Mouse (Mus musculus) heart, postnatal 36 days (tissue): ENCODE measurements around the gene Opa3. TPM values are rescaled to one million over a fixed set of nuclear protein-coding genes. Genes with fewer than 3 reads are reported as not detected.

Experiments
- DNase-seq, 2 experiments: peaks; one replicate each; pipeline ENCODE4 v3.0.0; 2021 to 2022
- intact Hi-C: fragments of 180-260 bp; cut with DNase I; formaldehyde crosslinking; loops from one replicate; pipeline ENCODE4 v1.15.1; 2025
- total RNA-seq, 2 experiments: library from RNA; stranded (reverse); gene quantifications; 2 replicates each; pipeline ENCODE4 v1.2.3; 2021

Gene Opa3
- total RNA-seq, 2 experiments from 2014 or later = 53.9 to 62.9 TPM

DNA sequence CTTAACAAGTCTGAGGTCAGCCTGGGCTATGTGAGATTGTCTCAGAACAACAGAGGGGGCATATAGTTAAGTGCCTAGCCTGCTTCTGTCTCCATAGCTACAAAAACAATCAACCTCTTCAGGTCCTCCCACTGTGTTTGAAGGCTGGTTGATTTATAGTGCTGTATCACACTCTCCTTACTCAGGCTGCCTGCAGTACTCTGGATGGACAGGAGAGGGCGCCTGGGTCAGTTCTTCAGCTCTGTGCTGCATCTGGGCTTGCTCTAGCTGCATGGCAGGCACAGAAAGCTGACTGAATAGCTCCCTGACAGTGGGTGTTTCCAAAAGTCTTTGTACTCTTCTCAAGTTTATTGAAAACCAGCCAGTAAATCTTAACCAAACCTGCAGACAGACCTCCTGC, 11.3 kb downstream of the Opa3 start:
- DNase-seq = peak; percentile 89 to 96
- intact Hi-C loops = loop anchor here (1.0 to 5.0 kb wide), 3 partner anchors 44 to 118 kb away; partner anchors contain the start of genes Cd3eap and Ppp1r13l

DNA sequence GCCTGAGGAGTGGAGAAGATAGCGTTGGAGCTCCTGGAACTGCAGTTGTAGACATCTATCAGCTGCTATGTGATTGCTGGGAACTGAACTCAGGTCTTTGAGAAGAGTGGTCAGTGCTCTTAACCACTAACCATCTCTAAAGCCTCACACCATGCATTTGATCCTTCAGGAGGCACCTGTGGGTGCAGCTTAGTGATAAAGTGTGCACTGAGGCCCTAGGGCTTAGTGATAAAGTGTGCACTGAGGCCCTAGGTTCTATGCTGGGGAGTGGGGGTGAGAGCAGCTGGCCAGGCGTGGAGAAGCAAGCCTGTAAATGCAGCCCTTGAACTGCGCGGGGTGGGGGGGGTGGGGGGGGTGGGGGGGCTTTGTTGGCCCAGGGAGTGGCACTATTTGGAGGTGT, 11.9 kb downstream of the Opa3 start:
- no peak for DNase-seq
- intact Hi-C loops = loop anchor here (1.0 to 5.0 kb wide), 4 partner anchors 17 to 117 kb away; partner anchors contain the start of genes Cd3eap and Ppp1r13l

DNA sequence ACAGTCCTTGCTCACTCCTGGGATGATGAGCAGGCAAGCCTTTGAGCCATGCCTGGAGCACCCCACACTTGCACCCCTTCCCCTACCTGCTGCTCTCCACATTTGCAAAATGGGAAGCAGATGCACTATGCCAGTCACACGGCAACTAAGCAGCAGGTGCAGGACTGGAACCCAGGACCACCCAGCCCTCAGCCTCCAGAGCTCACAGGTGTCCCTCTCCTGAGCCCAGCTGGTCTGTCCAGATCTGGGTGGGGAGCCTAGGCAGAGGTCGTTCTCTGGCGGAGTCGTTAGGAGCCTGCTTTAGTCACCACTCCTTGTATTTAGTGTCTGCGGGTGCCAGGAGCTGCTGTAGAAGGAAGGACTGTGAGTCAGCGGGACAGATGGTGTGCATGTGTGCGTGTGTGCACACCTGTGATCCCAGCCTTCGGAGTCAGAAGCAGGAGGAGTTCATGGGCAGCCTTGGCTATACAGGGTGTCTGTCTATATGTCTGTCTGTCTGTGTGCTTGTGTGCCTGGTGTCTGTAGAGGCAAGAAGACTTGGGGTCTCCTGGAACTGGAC, 12.8 kb downstream of the Opa3 start:
- DNase-seq = no peak
- intact Hi-C loops = loop anchor here (2.0 kb wide), 1 partner anchor 16 kb away; no protein-coding TSS in a partner anchor

DNA sequence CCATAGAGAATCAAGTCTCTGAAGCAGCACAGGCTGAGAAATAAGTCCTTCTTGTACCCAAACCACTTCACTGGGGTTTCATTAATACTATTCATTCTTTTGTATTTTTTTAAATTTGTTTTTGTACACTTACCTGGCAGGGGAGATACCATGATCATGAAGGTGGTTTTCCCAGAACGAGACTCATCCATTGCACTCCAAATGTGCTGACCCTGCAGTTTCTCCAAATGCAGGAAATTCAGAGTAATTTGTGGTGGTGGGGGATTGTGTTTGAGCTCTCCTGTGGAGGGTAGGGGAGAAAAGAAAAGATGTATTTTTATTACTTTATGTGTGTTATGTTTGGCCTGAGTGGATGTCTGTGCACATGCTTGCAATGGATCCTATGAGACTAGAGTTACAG, 13.9 kb downstream of the Opa3 start:
- DNase-seq = no peak
- intact Hi-C loops = no loop called here

DNA sequence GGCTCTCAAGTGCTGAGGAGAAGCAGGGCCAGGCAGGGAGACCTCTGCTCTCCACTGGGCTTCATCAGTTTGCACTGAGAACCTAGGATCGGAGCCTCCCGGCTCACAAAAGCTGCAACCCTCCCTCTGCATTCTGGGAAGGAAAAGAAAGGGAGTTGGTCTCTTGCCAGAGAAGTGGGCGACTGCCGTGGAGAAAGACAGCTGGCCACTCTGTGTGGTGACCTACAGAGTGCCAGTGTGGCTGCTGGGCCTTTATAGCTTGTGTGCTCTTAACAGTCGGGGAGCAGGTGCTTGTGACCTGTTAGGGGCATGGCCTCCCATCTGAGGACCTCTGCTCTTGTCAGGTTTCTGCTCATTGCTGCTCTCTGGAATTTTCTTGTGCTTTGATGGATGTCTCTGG, 15.7 kb downstream of the Opa3 start:
- DNase-seq = no peak
- intact Hi-C loops = no loop called here

DNA sequence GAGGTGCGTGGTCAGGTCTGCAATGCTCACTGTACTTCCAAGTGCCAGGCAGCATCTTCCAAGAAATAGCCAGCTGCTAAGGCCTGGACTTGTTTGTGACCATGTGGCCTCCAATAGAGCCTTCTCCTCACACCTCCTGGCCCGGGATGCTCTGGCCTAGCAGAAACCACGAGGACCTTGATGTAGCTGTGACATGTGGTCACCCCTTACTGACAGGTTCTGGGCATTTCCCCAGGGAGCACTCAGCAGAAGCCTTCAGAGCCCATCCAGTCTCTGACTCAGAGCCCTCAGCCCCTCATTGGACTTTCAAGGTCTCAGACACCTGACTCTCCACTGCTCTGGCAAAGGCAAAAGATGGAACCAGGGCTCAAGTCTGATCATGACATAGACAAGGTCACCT, 16.9 kb downstream of the Opa3 start:
- no peak for DNase-seq
- intact Hi-C loops = no loop called here

DNA sequence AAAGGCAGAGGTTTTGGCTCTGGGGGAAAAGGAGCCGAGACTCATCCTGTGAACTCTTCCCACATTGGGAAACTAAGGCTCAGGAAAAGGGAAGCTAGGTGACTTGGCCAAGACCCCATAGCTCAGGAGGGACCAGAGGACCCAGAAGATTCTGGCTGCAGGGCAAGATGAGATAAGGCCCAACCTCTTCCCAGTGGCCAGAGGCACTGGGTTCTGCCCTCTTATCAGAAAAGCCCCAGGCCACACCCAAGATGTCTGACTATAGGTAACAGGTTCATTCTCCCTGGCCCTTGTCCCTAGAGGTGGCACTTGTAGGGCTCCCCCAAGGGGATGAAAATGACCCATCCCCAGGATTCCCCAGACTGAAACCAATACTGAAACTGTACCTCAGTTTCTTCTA, 18.7 kb downstream of the Opa3 start:
- intact Hi-C loops = no loop called here
- DNase-seq = no peak

DNA sequence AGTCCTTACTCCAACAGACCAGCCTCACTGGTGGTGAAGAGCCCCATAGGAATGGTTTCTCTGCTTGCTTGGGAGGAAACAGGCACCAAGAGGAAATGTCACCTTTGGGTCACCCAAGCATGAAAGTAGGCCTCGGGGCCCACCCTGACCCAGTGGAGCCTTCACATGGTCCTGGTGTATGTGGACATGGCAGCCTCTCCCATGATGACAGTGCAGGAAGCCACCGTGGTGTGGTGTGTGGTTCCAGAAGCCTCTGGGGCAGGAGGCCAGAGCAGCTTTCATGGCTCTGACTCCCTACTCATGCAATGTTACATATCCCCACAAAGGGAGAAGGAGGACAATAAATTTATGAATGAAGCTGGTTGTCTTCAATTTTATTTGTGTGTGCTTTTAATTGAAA, 19.4 kb downstream of the Opa3 start:
- no peak for DNase-seq
- intact Hi-C loops = no loop called here

DNA sequence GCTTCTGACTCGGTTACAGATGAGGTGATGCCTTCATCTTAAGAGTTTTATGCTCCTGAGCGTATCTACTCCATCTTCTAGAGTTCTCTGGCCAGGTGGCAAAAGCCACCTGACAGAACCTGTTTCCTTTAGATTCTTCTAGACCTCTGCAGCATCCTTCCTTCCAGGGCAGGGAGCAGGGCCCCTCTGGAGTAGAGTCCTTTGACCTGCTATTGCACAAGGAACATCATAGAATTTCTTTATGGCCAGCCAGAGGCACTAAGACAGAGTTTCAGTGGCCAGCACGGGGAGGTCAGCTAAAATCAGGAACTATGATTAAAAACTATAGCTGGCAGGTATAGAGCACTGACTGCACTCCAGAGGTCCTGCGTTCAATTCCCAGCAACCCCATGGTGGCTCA, 23.9 kb downstream of the Opa3 start:
- DNase-seq = no peak
- intact Hi-C loops = no loop called here

DNA sequence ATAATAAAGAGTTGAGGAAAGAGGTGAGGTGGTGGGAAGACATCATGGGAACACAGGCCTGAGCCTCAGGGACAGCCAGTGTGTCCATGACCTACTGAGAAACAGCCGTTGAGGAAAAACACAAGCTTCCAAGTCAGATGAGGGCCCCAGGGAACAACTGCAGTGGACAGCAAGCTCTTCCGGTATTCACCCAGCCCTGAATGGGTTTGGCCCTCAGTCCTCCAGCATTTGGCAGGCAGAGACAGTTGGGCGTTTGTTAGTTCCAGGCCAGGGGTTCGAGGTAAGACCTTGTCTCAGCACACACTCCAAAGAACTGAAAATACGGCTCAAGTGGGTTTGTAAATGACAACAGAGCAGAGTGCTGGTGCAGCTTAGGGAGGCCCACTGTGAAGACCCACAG, 25.3 kb downstream of the Opa3 start:
- no peak for DNase-seq
- intact Hi-C loops = no loop called here

DNA sequence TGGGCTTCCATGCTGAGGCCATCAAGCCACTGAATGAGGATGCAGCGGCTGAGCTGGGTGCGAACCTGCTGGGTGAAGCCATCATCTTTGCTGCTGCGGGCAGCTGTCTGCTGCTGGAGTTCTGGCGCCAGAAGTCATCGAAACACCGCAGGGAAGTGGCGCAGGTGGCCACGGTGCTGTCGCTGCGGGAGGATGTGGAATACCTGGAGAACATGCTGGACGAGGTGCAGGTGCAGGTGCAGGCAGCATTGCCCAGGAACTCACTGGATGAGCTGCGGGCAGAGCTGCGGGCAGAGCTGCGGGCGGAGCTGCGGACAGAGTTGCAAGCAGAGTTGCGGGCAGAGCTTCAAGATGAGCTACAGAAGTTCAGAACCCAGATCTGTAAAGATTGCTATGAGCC, 27.3 kb downstream of the Opa3 start:
- no peak for DNase-seq
- intact Hi-C loops = no loop called here

DNA sequence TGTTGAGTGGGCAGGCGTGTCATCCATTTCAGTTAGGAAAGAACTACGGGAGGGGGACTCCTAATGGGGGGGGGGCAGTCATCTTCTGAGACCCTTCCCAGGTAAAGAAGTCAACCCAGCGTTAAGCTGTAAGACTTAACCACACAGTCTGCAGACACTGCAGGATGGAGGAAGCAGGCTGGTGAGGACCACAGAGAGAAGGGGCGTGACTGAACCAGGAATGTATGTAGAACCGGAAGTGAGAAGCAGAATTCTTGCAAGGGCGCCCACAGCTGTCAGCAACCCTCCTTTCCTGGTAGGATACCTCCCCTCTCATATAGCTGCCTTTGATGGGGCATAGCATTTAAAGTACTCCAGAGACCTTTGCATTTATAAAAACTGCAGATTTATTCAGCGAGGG, 28.4 kb downstream of the Opa3 start:
- intact Hi-C loops = loop anchor here (2.0 kb wide), 1 partner anchor 16 kb away; no protein-coding TSS in a partner anchor
- DNase-seq = no peak

DNA sequence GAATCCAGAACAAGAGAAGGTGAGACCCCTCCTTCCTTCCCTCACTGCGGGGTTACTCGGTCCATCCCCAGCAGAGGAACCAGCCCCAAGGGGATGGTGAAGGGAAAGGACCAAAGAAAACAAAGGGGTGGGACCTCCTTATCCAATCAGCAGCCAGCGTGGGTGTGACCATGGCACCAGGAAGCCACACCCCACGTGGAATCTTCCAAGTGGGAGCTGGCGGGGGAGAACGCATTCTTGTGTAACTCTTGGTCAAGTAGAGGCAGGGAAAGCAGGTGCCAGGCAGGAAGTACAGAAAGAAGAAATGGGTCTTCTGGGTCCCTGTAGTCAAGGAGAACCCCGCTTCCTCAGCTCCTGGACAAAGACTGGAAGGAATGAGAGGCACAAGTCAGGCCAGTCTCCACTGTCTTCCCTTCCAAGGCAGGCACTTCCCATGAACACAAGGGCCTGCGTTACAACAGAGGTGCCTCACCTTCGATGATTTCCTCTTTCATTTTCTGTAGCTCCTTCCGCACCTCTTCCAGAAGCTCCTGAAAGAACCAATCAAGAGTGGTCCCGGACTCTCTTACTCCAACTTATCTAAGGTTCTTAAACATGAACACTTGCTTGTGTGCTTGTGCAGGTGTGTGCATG, 29.4 kb downstream of the Opa3 start:
- DNase-seq = peak; percentile 63 to 66

DNA sequence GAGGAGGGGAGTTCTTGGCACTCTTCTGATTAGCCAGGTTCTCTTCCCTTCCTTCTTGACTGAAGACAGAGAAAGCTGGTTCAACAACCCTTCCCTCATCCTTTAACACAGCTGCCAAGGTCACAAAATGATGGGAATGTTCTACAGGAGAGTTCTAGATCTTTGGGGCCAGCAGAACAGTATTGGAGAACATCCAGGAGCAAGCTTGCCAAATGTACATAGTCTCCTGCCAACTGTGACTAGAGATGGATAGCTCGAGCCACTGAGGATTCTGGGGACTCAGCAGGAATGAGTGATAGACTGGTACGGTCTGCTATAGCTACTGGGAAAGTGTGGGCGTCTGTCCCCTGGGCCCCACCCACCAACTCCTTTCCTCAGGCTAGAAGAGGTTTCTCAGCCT, 30.2 kb downstream of the Opa3 start:
- DNase-seq = no peak
- intact Hi-C loops = no loop called here

More for the DNA sequence above, 29.4 kb downstream of the Opa3 start:
- intact Hi-C loops = loop anchor here (2.0 kb wide), 1 partner anchor 17 kb away; no protein-coding TSS in a partner anchor

DNA sequence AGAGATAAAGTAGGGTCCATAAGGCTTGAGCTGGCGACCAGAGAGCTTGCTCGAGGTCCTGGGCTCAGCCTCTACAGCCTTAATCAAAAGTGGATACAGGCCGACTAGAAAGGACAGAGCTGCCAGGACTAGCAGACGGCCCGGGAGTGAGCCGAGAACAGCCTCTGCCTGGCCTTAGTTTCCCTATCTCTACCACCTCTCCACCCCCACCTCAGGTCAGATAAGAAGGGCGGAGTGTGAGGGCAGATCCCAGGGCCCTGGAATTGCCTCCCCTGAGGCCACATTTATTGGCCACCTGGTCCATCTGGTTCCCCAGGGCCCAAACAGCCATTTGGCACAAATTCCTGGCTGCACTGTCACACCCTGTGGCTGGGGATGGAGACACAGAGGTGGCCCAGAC, 37.0 kb downstream of the Opa3 start:
- intact Hi-C loops = no loop called here
- no peak for DNase-seq

DNA sequence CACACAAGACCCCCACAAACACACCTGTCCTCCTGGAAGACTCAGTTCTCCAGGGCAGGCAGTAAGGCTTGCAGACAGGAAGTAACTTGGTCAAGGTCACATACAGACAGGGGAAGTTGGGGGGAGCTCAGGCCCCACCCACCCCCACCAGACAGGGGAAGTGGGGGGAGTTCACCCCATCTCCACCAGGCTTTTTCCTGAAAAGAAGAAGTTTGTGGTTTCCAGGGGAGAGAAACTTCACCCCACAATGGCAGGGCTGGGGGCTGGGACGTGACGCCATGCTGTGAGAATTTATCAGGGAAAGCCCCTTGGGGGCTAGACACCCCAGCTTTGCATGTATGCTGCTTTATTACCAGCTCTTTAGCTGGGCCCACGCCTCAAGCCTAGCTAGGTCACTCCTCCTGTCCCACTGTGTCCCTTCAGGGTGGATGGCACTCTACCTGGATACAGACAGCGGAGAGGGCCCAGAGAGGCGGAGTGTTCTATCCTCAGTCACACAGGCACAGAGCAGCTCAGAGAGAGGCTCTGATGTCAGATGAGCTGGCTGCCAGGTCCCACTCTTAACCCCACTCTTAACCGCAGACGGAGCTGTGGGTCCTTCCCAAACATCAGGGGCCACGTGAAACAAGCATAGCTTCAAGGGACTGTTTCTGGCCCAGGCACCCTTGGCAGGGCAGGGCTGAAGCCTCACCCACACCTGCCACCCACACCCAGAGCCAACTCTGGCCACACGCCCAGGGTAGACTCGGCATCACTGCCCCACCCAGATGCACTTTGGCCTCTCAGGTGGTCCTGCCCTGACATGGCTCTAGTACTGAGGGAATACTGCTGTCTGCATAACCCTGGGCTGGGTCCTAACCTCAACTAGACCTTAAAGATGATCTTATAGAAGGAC, 38.0 kb downstream of the Opa3 start:
- intact Hi-C loops = no loop called here
- DNase-seq = no peak

DNA sequence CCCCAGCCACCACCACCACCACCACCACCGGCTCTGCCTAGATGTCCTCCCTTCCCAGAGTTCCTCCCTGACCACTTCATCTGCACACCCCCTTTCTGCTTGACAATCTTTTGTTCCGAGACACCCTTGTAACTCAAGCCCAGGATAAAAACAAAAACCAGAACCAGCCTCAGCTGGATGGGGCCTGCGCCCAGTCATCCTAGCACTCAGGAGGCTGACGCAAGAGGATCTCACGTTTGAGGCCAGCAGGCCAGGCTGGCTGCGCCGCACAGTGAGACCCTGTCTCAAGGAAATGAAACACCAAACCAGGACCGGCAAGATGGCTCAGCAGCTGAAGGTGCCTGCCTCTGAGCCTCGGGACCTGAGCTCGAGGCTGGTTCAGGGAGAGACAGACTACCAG, 38.9 kb downstream of the Opa3 start:
- intact Hi-C loops = no loop called here
- no peak for DNase-seq

DNA sequence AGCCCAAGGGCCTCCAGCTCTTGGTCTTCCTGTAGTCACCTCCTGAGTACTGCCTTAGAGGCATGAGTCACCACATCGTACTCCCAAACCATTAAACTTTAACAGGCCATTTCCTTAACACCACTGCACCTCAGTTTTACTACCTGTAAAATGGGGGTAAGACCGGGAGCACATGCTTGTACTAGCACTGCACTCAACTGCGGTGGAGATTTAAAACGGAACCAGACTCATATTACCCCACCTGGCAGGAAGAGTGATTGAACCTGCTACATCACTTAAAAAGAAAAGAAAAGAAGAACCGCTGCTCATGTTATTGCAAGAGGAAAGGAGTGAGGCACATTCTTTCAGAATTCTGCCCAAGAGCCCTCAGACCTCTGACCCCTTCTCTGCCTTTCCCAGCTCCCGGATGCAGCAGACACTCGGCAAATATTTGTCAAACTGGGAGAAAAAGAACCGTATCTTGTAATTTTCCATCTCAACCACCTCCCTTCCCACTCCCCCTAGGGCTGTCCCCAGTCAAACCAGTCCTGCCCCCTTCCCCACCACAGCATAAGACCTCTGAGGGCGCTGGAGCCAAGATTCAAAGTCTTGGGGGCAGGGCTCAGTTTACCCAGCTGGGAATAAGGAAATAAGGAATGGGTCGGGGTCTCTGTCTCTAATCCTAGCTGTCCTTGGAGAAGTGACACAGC, 41.0 kb downstream of the Opa3 start:
- DNase-seq = no peak
- intact Hi-C loops = no loop called here

DNA sequence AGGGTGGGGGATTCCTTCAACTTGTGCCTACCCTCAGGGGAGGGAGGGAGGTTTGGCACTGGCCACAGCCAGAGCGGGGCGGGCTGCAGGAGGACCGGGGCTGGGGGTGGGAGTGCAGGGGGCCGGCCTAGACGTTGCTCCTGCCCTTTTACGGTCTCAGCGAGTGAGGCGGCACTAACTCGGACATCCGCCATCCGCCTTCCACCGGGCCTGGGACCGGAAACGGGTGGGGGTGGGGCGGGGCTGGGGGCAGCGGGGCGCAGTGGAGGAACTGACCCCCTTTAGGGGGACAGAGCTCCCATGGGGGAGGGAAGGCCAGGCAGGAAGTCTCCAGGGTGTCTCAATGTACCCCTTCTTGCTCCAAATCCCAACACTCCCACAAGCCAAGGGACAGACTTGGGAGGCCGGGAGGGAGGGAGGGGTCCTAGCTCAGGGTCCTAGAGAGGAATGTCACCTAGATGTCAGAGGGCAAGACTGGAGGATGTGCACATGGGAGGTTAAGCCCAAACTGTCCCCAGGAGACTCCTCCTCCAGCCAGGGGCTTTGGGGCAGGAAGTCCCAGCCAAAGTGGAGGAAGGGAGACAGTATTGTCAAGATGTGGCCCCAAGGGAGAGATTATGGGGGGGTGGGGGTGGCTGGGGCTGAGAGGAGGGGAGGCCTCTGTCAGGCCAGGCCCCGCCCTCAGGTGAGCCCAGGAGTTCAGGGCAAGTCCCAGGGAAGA, 41.7 kb downstream of the Opa3 start:
- intact Hi-C loops = no loop called here
- peak; percentile 63 to 64 for DNase-seq

DNA sequence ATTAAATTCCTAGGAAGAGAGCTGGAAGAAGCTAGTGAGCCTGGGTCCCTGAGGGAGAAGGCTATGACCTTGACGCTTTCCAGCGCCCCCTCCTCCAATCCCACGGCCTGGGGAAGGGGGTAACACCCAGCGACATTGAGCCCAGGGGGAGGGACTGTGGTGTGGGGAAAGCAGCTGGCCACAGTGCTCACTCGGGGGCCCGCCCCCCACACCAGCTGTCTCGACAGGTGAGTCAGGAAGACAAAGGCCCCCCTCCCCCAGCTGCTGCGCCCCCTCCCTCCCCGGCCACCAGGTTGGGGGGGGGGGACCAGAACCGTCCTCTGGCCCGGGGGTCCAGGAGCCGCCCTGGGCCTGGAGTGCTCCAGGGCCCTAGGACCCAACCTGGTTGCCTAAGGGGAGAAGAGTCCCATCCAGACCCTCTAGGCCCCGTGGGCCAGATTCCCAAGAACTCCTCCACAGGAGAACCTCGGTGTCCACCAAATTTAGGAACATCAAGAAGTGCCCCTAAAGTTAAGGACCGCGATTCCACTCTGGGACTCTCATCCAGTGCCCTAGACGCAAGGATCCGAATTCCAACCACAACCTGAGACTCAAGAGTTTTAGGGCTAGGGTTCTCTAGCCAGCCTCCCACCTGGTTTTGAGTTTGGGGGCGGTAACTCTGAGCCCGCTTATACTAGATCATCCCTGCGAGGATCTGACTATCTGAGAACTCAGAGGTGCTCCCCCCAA, 42.5 kb downstream of the Opa3 start:
- DNase-seq = no peak
- intact Hi-C loops = no loop called here
